Mouse (Mus musculus) CH12.LX (cell line): Measurements from ENCODE around the gene App. TPM values are rescaled to one million over a fixed set of nuclear protein-coding genes. Genes with fewer than 3 reads are reported as not detected.

Experiments
- DNase-seq: peaks from one replicate; pipeline ENCODE4 v3.0.0-alpha.2; 2013; ENCODE audit errors: extremely low read depth
- H3K27ac ChIP-seq: 2 replicates; pipeline ENCODE4 v1.5.1; 2012; ENCODE audit warnings: low read depth, mild to moderate bottlenecking, control low read depth, moderate library complexity; ENCODE audit not compliant: insufficient read depth
- H3K27me3 ChIP-seq: replicated peaks from 2 replicates; pipeline ENCODE3; 2012; ENCODE audit warnings: inconsistent platforms
- H3K36me3 ChIP-seq, 2 experiments: replicated peaks in 1 of 2; 2 replicates each; pipeline versions ENCODE3 to v1.6.1; 2012; ENCODE audit warnings: inconsistent platforms in 1 of 2, low read length in 1 of 2, mild to moderate bottlenecking in 1 of 2, mixed read lengths in 1 of 2, moderate library complexity in 1 of 2; ENCODE audit not compliant: control insufficient read depth in 1 of 2, insufficient read depth in 1 of 2
- H3K4me1 ChIP-seq, 2 experiments: 2 replicates each; pipeline ENCODE4 v1.6.1; 2012; ENCODE audit warnings: inconsistent platforms in 1 of 2, moderate library complexity in 1 of 2; ENCODE audit not compliant: insufficient read depth in 2 of 2, control insufficient read depth in 1 of 2
- H3K4me2 ChIP-seq: 2 replicates; pipeline ENCODE4 v1.6.1; 2012; ENCODE audit warnings: low read depth, mild to moderate bottlenecking, control low read depth; ENCODE audit not compliant: poor library complexity, insufficient read depth, severe bottlenecking
- H3K4me3 ChIP-seq, 3 experiments: fragments of 150-350 bp in 1 of 3; sonication (generic) in 1 of 3; replicated peaks in 1 of 3; 2 replicates each; pipeline versions ENCODE3 to v1.5.1; 2011 to 2012; ENCODE audit warnings: low read depth in 2 of 3, low read length in 2 of 3, mild to moderate bottlenecking in 2 of 3, moderate library complexity in 2 of 3, control low read depth in 1 of 3, improper control_type of control experiment in 1 of 3, inconsistent platforms in 1 of 3, mixed read lengths in 1 of 3; ENCODE audit not compliant: poor library complexity in 1 of 3
- H3K79me2 ChIP-seq: replicated peaks from 2 replicates; pipeline ENCODE4 v1.6.1; 2012; ENCODE audit warnings: mild to moderate bottlenecking, moderate library complexity; ENCODE audit not compliant: control insufficient read depth, poor library complexity, insufficient read depth, severe bottlenecking; ENCODE audit errors: extremely low read depth
- H3K9ac ChIP-seq: 2 replicates; pipeline ENCODE4 v1.6.1; 2012; ENCODE audit warnings: low read depth, mild to moderate bottlenecking, control low read depth, moderate library complexity; ENCODE audit not compliant: insufficient read depth
- H3K9me3 ChIP-seq: replicated peaks from 2 replicates; pipeline ENCODE3; 2012; ENCODE audit warnings: low read length, inconsistent platforms, mixed read lengths
- EP300 ChIP-seq: IDR thresholded peaks from 2 replicates; pipeline ENCODE4 v1.6.1; 2011; ENCODE audit warnings: low read length, improper control_type of control experiment
- IRF4 ChIP-seq: IDR thresholded peaks from 2 replicates; pipeline ENCODE4 v1.6.1; 2014; ENCODE audit warnings: low read depth, mild to moderate bottlenecking, inconsistent platforms, low read length, improper control_type of control experiment
- KAT2A ChIP-seq: IDR thresholded peaks from 2 replicates; pipeline ENCODE4 v1.6.1; 2012; ENCODE audit warnings: low read length, improper control_type of control experiment, inconsistent platforms; ENCODE audit not compliant: insufficient replicate concordance
- MAFK ChIP-seq: IDR thresholded peaks from 2 replicates; pipeline ENCODE4 v1.6.1; 2011; ENCODE audit warnings: low read length, improper control_type of control experiment; ENCODE audit not compliant: insufficient replicate concordance
- MAZ ChIP-seq: IDR thresholded peaks from 2 replicates; pipeline ENCODE4 v1.6.1; 2012; ENCODE audit warnings: low read depth, mild to moderate bottlenecking, inconsistent platforms, low read length, improper control_type of control experiment, moderate library complexity
- POLR2AphosphoS2 ChIP-seq: IDR thresholded peaks from 2 replicates; pipeline ENCODE4 v1.6.1; 2011; ENCODE audit warnings: low read depth, low read length, improper control_type of control experiment
- RAD21 ChIP-seq: IDR thresholded peaks from 2 replicates; pipeline ENCODE4 v1.6.1; 2011; ENCODE audit warnings: low read depth, mild to moderate bottlenecking, low read length, improper control_type of control experiment, moderate library complexity
- TCF12 ChIP-seq: IDR thresholded peaks from 2 replicates; pipeline ENCODE4 v1.6.1; 2014; ENCODE audit warnings: low read depth, mild to moderate bottlenecking, inconsistent platforms, low read length, improper control_type of control experiment
- dilution Hi-C: fragments of 300-500 bp; cut with MboI; formaldehyde crosslinking; loops from 2 replicates; pipeline ENCODE4 v1.14.3; 2020; ENCODE audit warnings: low sequenced_read_pairs; ENCODE audit not compliant: extremely low pct_unique_long_range_greater_than_20kb, extremely low pct_ligation_motif_present
- in situ Hi-C: fragments of 300-500 bp; cut with MboI; formaldehyde crosslinking; loops from 3 replicates; pipeline ENCODE4 v1.14.3; 2019; ENCODE audit warnings: low sequenced_read_pairs, low pct_ligation_motif_present, low pct_unique_long_range_greater_than_20kb, mixed read lengths
- polyA plus RNA-seq: library from polyadenylated mRNA; unstranded; fragments of >175 nt; gene quantifications from 2 replicates; pipeline ENCODE4 v1.2.1, GENCODE M21; 2012; ENCODE audit warnings: low read depth; ENCODE audit not compliant: insufficient read length
- total RNA-seq, 2 experiments: library from RNA; depleted of rRNA; stranded (reverse); fragments of 300-350 nt in 1 of 2; fragments of >200 nt in 1 of 2; gene quantifications; 2 replicates each; pipeline ENCODE4 v1.2.3; 2012 to 2014

The App gene
- total and polyA plus RNA-seq, 3 experiments: 31.1 to 99.2 (median 84.1) TPM

- in situ Hi-C loops (no loop called here), dilution Hi-C loops (no loop called here)
- Histone ChIP-seq H3K27me3 (no peaks in the 10 kb centered on the region), H3K9me3 (peaks cover 2% of the 10 kb centered on the region), H3K4me3 (no peak overlapping the region), H3K4me1 (peaks cover 2 to 36% of the 10 kb centered on the region in 2 experiments; a peak in 3 of 4 replicates), H3K9ac (no peak overlapping the region), H3K36me3 (peaks cover 8 to 34% of the 10 kb centered on the region in 2 experiments), H3K27ac (no peak overlapping the region), H3K79me2 (peaks cover 50% of the 10 kb centered on the region), H3K4me2 (no peak overlapping the region)
- no peak for TF ChIP-seq MAZ
- no peak for TF ChIP-seq TCF12
- no peak for DNase-seq
These were observed 2.6 kb downstream of the App start for GRCm38 (mm10) chr16:85170826-85171510.

- no peak overlapping the region for H3K4me2 ChIP-seq
- no peaks in the 10 kb centered on the region for H3K27me3 ChIP-seq
- peaks cover 8 to 34% of the 10 kb centered on the region in 2 experiments for H3K36me3 ChIP-seq
- peaks cover 2 to 37% of the 10 kb centered on the region in 2 experiments; a peak in 3 of 4 replicates for H3K4me1 ChIP-seq
- dilution Hi-C loops (no loop called here), in situ Hi-C loops (no loop called here)
- no peak for TF ChIP-seq KAT2A
- H3K4me3 ChIP-seq: no peak overlapping the region
- peaks cover 57% of the 10 kb centered on the region for H3K79me2 ChIP-seq
- no peak overlapping the region for H3K9ac ChIP-seq
- H3K27ac ChIP-seq: no peak overlapping the region
- H3K9me3 ChIP-seq: no peaks in the 10 kb centered on the region
- no peak for DNase-seq
These were observed 4.7 kb downstream of the App start for GRCm38 (mm10) chr16:85168821-85169220.

- TF ChIP-seq POLR2AphosphoS2 (no peak), IRF4 (no peak), MAFK (no peak), RAD21 (no peak), EP300 (no peak)
- Histone ChIP-seq H3K9ac (no peak overlapping the region), H3K27me3 (no peaks in the 10 kb centered on the region), H3K4me1 (peaks cover 2 to 39% of the 10 kb centered on the region in 2 experiments; a peak in 3 of 4 replicates), H3K9me3 (no peaks in the 10 kb centered on the region), H3K36me3 (peaks cover 8 to 44% of the 10 kb centered on the region in 2 experiments), H3K4me2 (no peak overlapping the region), H3K27ac (no peak overlapping the region), H3K4me3 (no peak overlapping the region), H3K79me2 (peaks cover 37% of the 10 kb centered on the region)
- no peak for DNase-seq
- dilution Hi-C loops (no loop called here), in situ Hi-C loops (no loop called here)
These were observed 7.4 kb downstream of the App start for GRCm38 (mm10) chr16:85166205-85166604.
